Mouse (Mus musculus) kidney, postnatal 10 days (tissue): Measurements from ENCODE around the gene Mettl7b.

Experiments
- DNase-seq: peaks from one replicate; pipeline ENCODE4 v3.0.0; 2021; ENCODE audit warnings: mixed read lengths

Gene Mettl7b

DNA sequence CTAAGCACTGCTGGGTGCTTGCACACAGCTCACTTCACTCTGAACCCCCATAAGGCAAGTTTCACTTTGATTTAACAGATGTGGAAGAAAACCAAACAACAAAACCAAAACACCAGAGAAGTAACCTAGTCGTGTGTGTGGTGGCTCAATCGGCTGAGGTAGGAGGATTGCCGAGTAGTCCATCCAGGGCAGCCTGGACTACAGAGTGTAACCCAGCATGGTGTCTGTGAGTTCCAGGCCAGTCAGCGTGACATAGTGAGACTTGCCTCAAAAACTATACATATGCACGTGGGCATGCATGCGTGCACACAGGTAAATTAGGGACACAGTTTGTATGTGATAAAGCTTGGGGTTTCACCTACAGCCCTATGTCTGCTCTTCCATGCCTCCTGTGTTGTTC is 43.4 kb downstream of the Mettl7b start:
- DNase-seq = no peak

GRCm38 (mm10) chr10:128916665-128917064 is 44.1 kb downstream of the Mettl7b start:
- DNase-seq = no peak

DNA sequence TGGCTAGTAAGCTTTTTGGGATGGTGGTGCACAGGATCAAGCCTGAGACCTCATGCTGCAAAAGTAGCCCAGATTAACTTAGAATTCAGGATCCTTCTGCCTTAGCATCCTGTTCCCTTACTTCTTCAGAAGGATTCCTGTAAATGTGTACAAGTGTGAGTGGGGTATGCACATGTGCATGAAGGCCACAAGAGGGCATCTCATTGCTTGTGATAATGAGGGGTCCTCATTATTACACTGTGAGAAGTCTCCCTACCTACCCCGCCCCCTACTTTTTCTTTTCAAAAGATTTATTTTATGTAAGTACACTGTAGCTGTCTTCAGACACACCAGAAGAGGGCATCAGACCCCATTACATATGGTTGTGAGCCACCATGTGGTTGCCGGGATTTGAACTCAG is 45.2 kb downstream of the Mettl7b start:
- no peak for DNase-seq

DNA sequence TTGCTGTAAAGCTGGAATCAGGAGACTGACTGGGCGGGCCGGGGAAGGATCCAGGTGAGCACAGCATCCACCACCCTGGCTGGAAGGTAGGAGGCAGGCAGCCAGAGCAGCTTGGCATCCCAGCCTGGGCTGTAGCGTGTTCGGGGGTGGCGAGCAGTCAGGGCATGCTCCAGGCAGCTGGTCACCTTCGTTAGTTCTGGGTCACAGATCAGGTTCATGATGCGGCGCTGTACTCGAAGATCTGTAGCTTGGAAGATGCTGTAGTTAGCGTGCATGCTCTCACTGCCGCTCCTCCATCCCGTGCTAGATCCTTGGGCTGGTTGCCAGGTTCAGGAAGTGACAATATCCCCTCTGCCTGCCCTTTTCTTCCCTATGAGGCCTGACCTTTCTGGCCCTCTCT is 47.1 kb downstream of the Mettl7b start:
- DNase-seq = peak; percentile 48

DNA sequence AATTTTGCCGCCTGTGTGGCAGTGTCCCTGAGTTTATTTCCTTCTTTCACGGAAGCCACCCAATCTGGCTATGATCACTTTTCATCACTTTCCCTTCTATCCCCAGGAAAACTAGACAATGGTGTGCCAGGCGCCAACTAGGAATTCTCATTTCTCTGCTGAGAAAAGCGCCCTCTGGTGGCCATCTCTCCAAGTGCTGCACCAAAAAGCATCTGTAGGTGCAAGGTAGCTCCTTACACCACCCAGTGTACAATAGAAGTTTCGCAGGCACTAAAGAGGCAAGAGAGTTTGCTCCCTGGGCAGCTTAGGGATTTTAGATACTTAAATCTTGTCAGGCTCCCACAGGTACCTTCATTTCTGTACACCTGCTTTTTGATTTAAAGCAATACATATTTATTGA is 47.6 kb downstream of the Mettl7b start:
- DNase-seq = peak; percentile 95

DNA sequence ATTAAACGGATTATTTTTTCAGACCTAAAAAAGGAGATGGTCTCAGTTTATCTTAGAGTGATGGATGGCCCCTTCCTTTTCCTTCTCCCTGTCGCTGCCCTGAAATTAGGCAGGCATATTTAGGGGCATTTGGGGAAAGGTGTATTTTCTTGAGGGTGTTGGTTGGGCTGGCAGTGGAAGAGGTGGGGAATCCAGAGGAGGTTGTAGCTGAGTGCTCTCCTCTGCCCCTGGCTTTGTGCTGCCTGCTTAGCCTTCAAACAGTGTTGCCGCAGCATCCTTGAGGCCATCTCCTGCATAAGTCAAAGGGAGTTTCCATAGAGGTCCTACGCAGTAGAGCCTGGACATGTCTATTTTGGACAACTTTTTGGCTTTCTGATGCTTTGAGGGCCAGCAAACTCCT is 48.0 kb downstream of the Mettl7b start:
- no peak for DNase-seq

GRCm38 (mm10) chr10:128912268-128912667 is 48.5 kb downstream of the Mettl7b start:
- no peak for DNase-seq

- no peak for DNase-seq
These were observed 49.4 kb downstream of the Mettl7b start for GRCm38 (mm10) chr10:128911430-128911829.

- peak; percentile 80 for DNase-seq
These were observed 50.5 kb downstream of the Mettl7b start for GRCm38 (mm10) chr10:128910066-128910841.

DNA sequence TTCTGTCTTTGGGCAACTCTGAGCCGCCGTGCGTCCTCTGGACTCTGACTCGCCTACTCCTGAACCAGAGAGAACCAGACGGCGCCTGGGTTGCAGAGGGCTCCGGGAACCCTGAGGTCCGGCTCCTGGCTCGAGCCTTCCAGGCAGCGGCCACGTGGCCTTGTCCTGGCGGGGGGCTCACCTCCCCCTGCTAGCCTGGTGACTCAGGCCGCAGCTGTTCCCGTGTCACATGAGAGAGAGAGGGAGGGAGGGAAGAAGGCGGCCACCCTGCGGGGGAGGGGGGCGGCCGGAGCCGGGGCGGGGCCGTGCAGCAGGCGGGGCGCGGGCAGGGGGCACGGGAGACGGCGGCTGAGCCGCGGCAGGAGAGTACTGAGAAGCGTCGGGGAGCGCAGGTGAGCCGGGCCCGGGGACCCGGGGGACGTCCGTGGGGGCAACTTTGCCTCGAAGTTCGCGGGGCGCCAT is 51.2 kb downstream of the Mettl7b start:
- peak; percentile 95 for DNase-seq

- DNase-seq = peak; percentile 58
These were observed 51.9 kb downstream of the Mettl7b start for GRCm38 (mm10) chr10:128908778-128909448.
